Mouse (Mus musculus): ENCODE results near the gene Znrf4. TPM values are rescaled to one million over a fixed set of nuclear protein-coding genes. Genes with fewer than 3 reads are reported as not detected.

Gene Znrf4
- polyA plus RNA-seq, 1 experiment: 0.67 TPM

DNA sequence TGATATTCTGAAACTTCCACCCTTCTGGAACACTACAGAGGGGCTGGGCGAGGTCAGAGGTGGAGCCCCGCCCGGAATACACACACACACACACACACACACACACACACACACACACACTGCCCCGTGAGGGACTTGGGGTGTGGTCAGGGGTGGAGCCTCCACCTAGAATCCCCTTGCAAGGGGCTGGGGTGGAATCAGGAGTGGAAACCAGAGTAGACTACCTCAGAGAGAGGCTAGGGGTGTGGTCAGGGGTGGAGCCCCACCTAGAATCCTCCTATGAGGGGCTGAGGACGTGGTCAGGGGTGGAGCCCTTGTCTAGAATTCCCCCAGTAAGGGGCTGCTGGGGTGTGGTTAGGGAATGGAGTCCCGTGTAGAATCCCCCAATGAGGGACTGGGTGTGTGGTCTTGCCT is 28.3 kb upstream of the Znrf4 start:
- H3K27ac ChIP-seq (ENCODE audit: control insufficient read depth, insufficient read depth, low read length): no peak overlapping the region
- no peaks in the 10 kb centered on the region for H3K36me3 ChIP-seq (ENCODE audit: control insufficient read depth, insufficient read depth, low read length)
- H3K4me1 ChIP-seq (replicated peaks; ENCODE audit: control insufficient read depth, insufficient read depth, low read length): no peaks in the 10 kb centered on the region
- no peak overlapping the region for H3K4me3 ChIP-seq (ENCODE audit: control insufficient read depth, insufficient read depth, low read length)
- TF ChIP-seq CTCF (IDR thresholded peaks at IDR 0.05; ENCODE audit: borderline replicate concordance, control insufficient read depth, extremely low read depth, insufficient read depth, low read length, poor library complexity) (no peak), POLR2A (IDR thresholded peaks at IDR 0.05; ENCODE audit: control insufficient read depth, extremely low read depth, insufficient read depth, low read length, poor library complexity) (no peak)
- WGBS: 45% methylated on average over 6 of the region's 6 CpGs
- H3K27me3 ChIP-seq (ENCODE audit: control insufficient read depth, insufficient read depth, low read length): no peaks in the 10 kb centered on the region
- no peak for DNase-seq

DNA sequence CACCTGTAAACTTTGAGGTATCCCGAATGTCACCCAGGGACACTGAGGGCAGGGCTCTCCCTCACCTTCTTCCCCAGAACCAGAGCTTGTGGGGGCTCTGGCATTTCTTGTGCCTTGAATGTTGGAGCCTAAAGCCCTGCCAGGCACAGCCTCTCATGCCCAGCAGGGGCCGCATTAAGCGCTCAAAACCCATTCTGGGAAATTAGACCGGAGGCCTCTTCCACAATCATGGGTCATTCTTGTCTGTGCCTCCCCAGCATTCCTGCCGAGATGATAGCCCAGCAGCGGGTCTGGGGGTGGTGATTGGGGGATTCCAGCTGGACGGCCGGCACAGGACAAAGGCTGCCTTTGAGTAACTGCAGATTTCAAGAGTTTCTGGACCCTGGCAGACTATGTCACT is 25.7 kb upstream of the Znrf4 start:
- no peak for DNase-seq
- no peaks in the 10 kb centered on the region for H3K36me3 ChIP-seq (ENCODE audit: control insufficient read depth, insufficient read depth, low read length)
- H3K4me3 ChIP-seq (ENCODE audit: control insufficient read depth, insufficient read depth, low read length): no peak overlapping the region
- TF ChIP-seq POLR2A (IDR thresholded peaks at IDR 0.05; ENCODE audit: control insufficient read depth, extremely low read depth, insufficient read depth, low read length, poor library complexity) (no peak), CTCF (IDR thresholded peaks at IDR 0.05; ENCODE audit: borderline replicate concordance, control insufficient read depth, extremely low read depth, insufficient read depth, low read length, poor library complexity) (no peak)
- no peaks in the 10 kb centered on the region for H3K4me1 ChIP-seq (replicated peaks; ENCODE audit: control insufficient read depth, insufficient read depth, low read length)
- H3K27me3 ChIP-seq (ENCODE audit: control insufficient read depth, insufficient read depth, low read length): no peaks in the 10 kb centered on the region
- 69% methylated on average over 8 of the region's 8 CpGs for WGBS
- no peak overlapping the region for H3K27ac ChIP-seq (ENCODE audit: control insufficient read depth, insufficient read depth, low read length)

DNA sequence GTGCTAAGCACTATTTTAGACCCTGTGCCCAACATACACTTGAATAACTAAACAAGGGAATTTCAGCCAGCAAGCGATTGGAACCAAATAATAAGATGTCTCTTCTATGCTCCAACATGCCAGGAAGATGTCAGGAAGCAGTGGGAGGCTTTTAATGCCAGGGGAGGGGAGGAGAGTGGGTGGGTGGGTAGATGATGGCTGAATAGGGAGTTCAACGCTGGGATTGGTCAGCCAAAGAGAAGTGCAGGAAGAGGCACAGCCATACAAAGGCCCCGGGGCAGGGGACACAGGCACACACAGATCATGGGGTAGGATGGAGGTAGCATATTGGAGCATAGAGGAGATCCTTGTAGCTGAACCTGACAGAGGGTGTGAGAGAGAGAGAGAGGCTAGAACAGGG is 24.6 kb upstream of the Znrf4 start:
- H3K4me1 ChIP-seq (replicated peaks; ENCODE audit: control insufficient read depth, insufficient read depth, low read length): no peaks in the 10 kb centered on the region
- DNase-seq: no peak
- no peaks in the 10 kb centered on the region for H3K27me3 ChIP-seq (ENCODE audit: control insufficient read depth, insufficient read depth, low read length)
- no peaks in the 10 kb centered on the region for H3K36me3 ChIP-seq (ENCODE audit: control insufficient read depth, insufficient read depth, low read length)
- no peak for TF ChIP-seq POLR2A (IDR thresholded peaks at IDR 0.05; ENCODE audit: control insufficient read depth, extremely low read depth, insufficient read depth, low read length, poor library complexity)
- TF ChIP-seq CTCF (IDR thresholded peaks at IDR 0.05; ENCODE audit: borderline replicate concordance, control insufficient read depth, extremely low read depth, insufficient read depth, low read length, poor library complexity): no peak
- no peak overlapping the region for H3K27ac ChIP-seq (ENCODE audit: control insufficient read depth, insufficient read depth, low read length)
- no peak overlapping the region for H3K4me3 ChIP-seq (ENCODE audit: control insufficient read depth, insufficient read depth, low read length)
- 79% methylated on average over 3 of the region's 3 CpGs for WGBS

DNA sequence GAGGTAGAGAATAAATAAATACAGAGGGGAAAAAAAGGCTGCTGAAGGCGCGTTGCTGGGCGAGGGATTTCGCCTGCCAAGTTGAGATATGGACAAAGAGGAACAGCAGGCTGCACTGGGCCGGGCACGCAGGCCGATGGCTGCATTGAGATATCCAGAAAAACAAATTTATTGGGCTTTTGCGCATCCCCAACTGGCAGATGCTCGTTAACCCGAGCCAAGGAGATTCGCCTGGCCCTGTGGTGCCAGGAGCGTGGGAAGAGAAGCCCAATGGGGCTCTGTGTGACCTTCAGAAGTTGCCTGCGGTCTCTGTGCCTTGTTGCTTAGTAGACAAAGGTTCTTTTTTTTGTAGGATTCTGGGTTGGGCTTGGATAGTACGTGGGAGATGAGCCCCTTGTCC is 24.0 kb upstream of the Znrf4 start:
- Histone ChIP-seq H3K36me3 (ENCODE audit: control insufficient read depth, insufficient read depth, low read length) (no peaks in the 10 kb centered on the region), H3K27me3 (ENCODE audit: control insufficient read depth, insufficient read depth, low read length) (no peaks in the 10 kb centered on the region), H3K27ac (ENCODE audit: control insufficient read depth, insufficient read depth, low read length) (no peak overlapping the region), H3K4me3 (ENCODE audit: control insufficient read depth, insufficient read depth, low read length) (no peak overlapping the region), H3K4me1 (replicated peaks; ENCODE audit: control insufficient read depth, insufficient read depth, low read length) (no peaks in the 10 kb centered on the region)
- WGBS: 79% methylated on average over 14 of the region's 14 CpGs
- no peak for DNase-seq
- no peak for TF ChIP-seq POLR2A (IDR thresholded peaks at IDR 0.05; ENCODE audit: control insufficient read depth, extremely low read depth, insufficient read depth, low read length, poor library complexity)
- no peak for TF ChIP-seq CTCF (IDR thresholded peaks at IDR 0.05; ENCODE audit: borderline replicate concordance, control insufficient read depth, extremely low read depth, insufficient read depth, low read length, poor library complexity)

DNA sequence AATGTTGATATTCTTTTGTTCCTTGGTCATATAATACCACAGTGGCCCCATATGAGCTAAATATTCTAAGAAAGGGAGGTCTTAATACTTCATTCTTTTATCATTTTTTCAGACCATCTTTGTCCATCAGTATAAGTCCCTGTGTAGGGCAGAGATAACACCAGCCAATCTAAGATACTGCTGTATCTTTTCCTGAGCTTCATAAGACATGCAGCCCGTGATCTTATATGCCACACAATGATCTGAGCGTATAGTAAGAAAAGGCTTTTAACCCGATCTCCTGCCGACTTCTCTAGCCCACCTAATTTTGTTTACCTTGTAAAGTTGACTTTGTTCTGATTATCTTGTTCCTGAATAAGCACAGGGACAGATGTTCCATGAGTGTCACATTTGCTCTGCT is 12.7 kb upstream of the Znrf4 start:
- Histone ChIP-seq H3K27ac (ENCODE audit: control insufficient read depth, insufficient read depth, low read length) (no peak overlapping the region), H3K27me3 (ENCODE audit: control insufficient read depth, insufficient read depth, low read length) (no peaks in the 10 kb centered on the region), H3K4me3 (ENCODE audit: control insufficient read depth, insufficient read depth, low read length) (no peak overlapping the region), H3K36me3 (ENCODE audit: control insufficient read depth, insufficient read depth, low read length) (no peaks in the 10 kb centered on the region), H3K4me1 (replicated peaks; ENCODE audit: control insufficient read depth, insufficient read depth, low read length) (no peaks in the 10 kb centered on the region)
- TF ChIP-seq CTCF (IDR thresholded peaks at IDR 0.05; ENCODE audit: borderline replicate concordance, control insufficient read depth, extremely low read depth, insufficient read depth, low read length, poor library complexity) (no peak), POLR2A (IDR thresholded peaks at IDR 0.05; ENCODE audit: control insufficient read depth, extremely low read depth, insufficient read depth, low read length, poor library complexity) (no peak)
- DNase-seq: no peak
- WGBS: 85% methylated on average over 4 of the region's 4 CpGs

DNA sequence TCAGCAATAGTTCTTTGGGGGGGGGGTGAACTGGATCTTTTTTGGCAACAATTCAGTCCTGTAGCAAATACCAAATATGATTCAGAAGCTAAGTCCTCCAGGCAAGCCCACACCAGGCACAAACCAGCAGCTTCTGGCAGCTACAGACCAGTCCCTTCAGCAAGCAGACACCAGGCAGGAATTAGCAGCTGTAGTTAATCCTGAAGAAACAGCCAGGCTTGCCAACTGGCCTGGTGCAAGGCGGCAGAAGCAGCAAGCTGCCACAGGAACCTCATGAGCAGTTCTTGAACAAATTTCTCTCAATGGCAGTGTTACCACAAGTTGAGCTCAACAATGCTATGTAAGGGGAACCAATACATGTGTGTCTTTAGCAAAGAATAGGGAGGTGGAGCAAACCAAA is 10.5 kb upstream of the Znrf4 start:
- H3K27me3 ChIP-seq (ENCODE audit: control insufficient read depth, insufficient read depth, low read length): no peaks in the 10 kb centered on the region
- no peak overlapping the region for H3K27ac ChIP-seq (ENCODE audit: control insufficient read depth, insufficient read depth, low read length)
- H3K4me3 ChIP-seq (ENCODE audit: control insufficient read depth, insufficient read depth, low read length): no peak overlapping the region
- no peak for DNase-seq
- WGBS: 67% methylated on average over 1 of the region's 1 CpGs
- no peaks in the 10 kb centered on the region for H3K4me1 ChIP-seq (replicated peaks; ENCODE audit: control insufficient read depth, insufficient read depth, low read length)
- TF ChIP-seq CTCF (IDR thresholded peaks at IDR 0.05; ENCODE audit: borderline replicate concordance, control insufficient read depth, extremely low read depth, insufficient read depth, low read length, poor library complexity) (no peak), POLR2A (IDR thresholded peaks at IDR 0.05; ENCODE audit: control insufficient read depth, extremely low read depth, insufficient read depth, low read length, poor library complexity) (no peak)
- H3K36me3 ChIP-seq (ENCODE audit: control insufficient read depth, insufficient read depth, low read length): no peaks in the 10 kb centered on the region

All from thymus, adult 2 months (tissue).